Mouse (Mus musculus) heart, adult 10 weeks (tissue): ENCODE results near the gene Rorb. TPM values are rescaled to one million over a fixed set of nuclear protein-coding genes. Genes with fewer than 3 reads are reported as not detected.

ENCODE experiments used
- polyA plus RNA-seq: library from polyadenylated mRNA; stranded (reverse); fragments of 350-450 nt; fragmentation: Illumina TruSeq; extraction: RNeasy Lipid Tissue Mini Kit (QIAGEN cat#74804); gene quantifications from one replicate; pipeline ENCODE4 v1.2.3, GENCODE M21; 2014; ENCODE audit warnings: low read depth, low replicate concordance

Gene Rorb
- polyA plus RNA-seq = 0.34 TPM

GRCm38 (mm10) chr19:19110793-19111427 is at the start of gene Rorb:
Gene Rorb, minus strand, starts transcription at chr19:19111196.

